Mouse (Mus musculus) limb, embryonic 11.5 days (tissue): ENCODE data around the gene Alyref. TPM values are rescaled to one million over a fixed set of nuclear protein-coding genes. Genes with fewer than 3 reads are reported as not detected.
A peak's percentile ranks its signal among the peaks of the same experiment; 100 is the strongest.

Source experiments
- ATAC-seq: fragments of 200-750 bp; cut with Nextera tagmentation; 2 replicates; pipeline ENCODE4 v1.8.0; 2017; ENCODE audit warnings: low read depth; ENCODE audit not compliant: insufficient number of reproducible peaks, low FRiP score, low TSS enrichment
- DNase-seq: peaks from one replicate; pipeline ENCODE4 v3.0.0-alpha.2; 2015; ENCODE audit warnings: low spot score
- H3K27ac ChIP-seq: fragments of 300-500 bp; sonication (generic); replicated peaks from 2 replicates; pipeline ENCODE4 v1.5.1; 2014; ENCODE audit warnings: low read depth, mild to moderate bottlenecking, low read length
- H3K27me3 ChIP-seq: fragments of 300-500 bp; sonication (generic); 2 replicates; pipeline ENCODE4 v1.6.1; 2014; ENCODE audit warnings: mild to moderate bottlenecking, low read length, mixed read lengths; ENCODE audit not compliant: control insufficient read depth, insufficient read depth
- H3K36me3 ChIP-seq: fragments of 300-500 bp; sonication (generic); 2 replicates; pipeline ENCODE4 v1.6.1; 2014; ENCODE audit warnings: mild to moderate bottlenecking, low read length, moderate library complexity, mixed read lengths; ENCODE audit not compliant: control insufficient read depth, insufficient read depth
- H3K4me1 ChIP-seq: fragments of 300-500 bp; sonication (generic); 2 replicates; pipeline ENCODE4 v1.6.1; 2014; ENCODE audit warnings: low read length, mixed read lengths; ENCODE audit not compliant: control insufficient read depth, insufficient read depth
- H3K4me2 ChIP-seq: fragments of 300-500 bp; sonication (generic); 2 replicates; pipeline ENCODE4 v1.6.1; 2014; ENCODE audit warnings: low read depth, mild to moderate bottlenecking, moderate library complexity; ENCODE audit not compliant: severe bottlenecking
- H3K4me3 ChIP-seq: fragments of 300-500 bp; sonication (generic); 2 replicates; pipeline ENCODE4 v1.5.1; 2014; ENCODE audit warnings: low read depth, low read length
- H3K9ac ChIP-seq: fragments of 300-500 bp; sonication (generic); 2 replicates; pipeline ENCODE4 v1.6.1; 2014; ENCODE audit warnings: mild to moderate bottlenecking, low read length
- H3K9me3 ChIP-seq: fragments of 300-500 bp; sonication (generic); 2 replicates; pipeline ENCODE4 v1.6.1; 2016; ENCODE audit warnings: low read length; ENCODE audit not compliant: control insufficient read depth
- WGBS: fragments of 180-500 bp; shearing (Covaris S2); extraction: QIAGEN DNeasy Blood & Tissue Kit; methylation state at CpG from one replicate; pipeline ENCODE4 v1.1.7; 2014; 5-methylcytosine and 5-hydroxymethylcytosine counted together
- polyA plus RNA-seq: library from polyadenylated mRNA; unstranded; fragments of >200 nt; fragmentation: Nextera tagmentation; extraction: Ambion mirVana; gene quantifications from 2 replicates; pipeline ENCODE4 v1.2.1, GENCODE M21; 2014

The Alyref gene
- polyA plus RNA-seq, 1 experiment from 2014 or later: 850 TPM

DNA sequence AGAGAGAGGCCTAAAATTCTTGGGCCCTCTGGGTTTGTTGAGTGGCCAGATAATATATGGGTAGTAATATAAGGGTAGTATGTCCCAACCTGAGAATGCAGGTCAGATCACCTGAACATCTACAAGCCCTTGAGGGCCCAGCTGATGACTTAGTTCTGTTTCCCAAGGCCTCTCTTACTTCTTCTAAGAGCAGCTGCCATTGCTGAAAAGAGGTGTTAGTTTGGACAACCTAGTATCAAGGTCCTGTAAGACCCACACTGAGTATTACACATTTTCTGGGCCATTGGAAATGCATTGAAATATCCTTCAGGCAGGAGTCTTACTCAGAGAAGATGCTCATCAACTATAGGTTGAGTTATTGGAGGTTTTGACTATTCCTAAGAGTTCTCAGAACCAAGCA lies 22.2 kb downstream of the Alyref start:
- ATAC-seq: no peak
- H3K27ac ChIP-seq: no peak overlapping the region
- no peak overlapping the region for H3K4me3 ChIP-seq
- no peaks in the 10 kb centered on the region for H3K27me3 ChIP-seq
- DNase-seq: no peak
- peaks cover 16% of the 10 kb centered on the region for H3K4me1 ChIP-seq
- H3K9me3 ChIP-seq: no peaks in the 10 kb centered on the region
- H3K4me2 ChIP-seq: no peak overlapping the region
- H3K9ac ChIP-seq: no peak overlapping the region
- peaks cover 31% of the 10 kb centered on the region for H3K36me3 ChIP-seq

- H3K27ac ChIP-seq: no peak overlapping the region
- no peak for DNase-seq
- peaks cover 13% of the 10 kb centered on the region for H3K4me1 ChIP-seq
- 90% methylated on average over 2 of the region's 2 CpGs for WGBS
- H3K4me3 ChIP-seq: no peak overlapping the region
- H3K27me3 ChIP-seq: no peaks in the 10 kb centered on the region
- ATAC-seq: no peak
- peaks cover 39% of the 10 kb centered on the region for H3K36me3 ChIP-seq
- no peaks in the 10 kb centered on the region for H3K9me3 ChIP-seq
- no peak overlapping the region for H3K9ac ChIP-seq
- no peak overlapping the region for H3K4me2 ChIP-seq
These were observed 23.1 kb downstream of the Alyref start for GRCm38 (mm10) chr11:120575046-120575445.

GRCm38 (mm10) chr11:120574278-120574600 lies 23.9 kb downstream of the Alyref start:
- H3K27me3 ChIP-seq: no peaks in the 10 kb centered on the region
- peak overlapping the region; percentile 68 for H3K4me2 ChIP-seq
- peaks cover 40% of the 10 kb centered on the region for H3K36me3 ChIP-seq
- H3K4me3 ChIP-seq: peak overlapping the region; percentile 97
- peak overlapping the region; percentile 5; the same call in 1 of the 2 replicates for H3K9ac ChIP-seq
- H3K4me1 ChIP-seq: 0 out of 2 replicates have a peak, but pooled peaks cover 6% of the 10 kb centered on the region
- DNase-seq: no peak
- no peak for ATAC-seq
- no peaks in the 10 kb centered on the region for H3K9me3 ChIP-seq
- WGBS: 45% methylated on average over 5 of the region's 5 CpGs
- no peak overlapping the region for H3K27ac ChIP-seq

DNA sequence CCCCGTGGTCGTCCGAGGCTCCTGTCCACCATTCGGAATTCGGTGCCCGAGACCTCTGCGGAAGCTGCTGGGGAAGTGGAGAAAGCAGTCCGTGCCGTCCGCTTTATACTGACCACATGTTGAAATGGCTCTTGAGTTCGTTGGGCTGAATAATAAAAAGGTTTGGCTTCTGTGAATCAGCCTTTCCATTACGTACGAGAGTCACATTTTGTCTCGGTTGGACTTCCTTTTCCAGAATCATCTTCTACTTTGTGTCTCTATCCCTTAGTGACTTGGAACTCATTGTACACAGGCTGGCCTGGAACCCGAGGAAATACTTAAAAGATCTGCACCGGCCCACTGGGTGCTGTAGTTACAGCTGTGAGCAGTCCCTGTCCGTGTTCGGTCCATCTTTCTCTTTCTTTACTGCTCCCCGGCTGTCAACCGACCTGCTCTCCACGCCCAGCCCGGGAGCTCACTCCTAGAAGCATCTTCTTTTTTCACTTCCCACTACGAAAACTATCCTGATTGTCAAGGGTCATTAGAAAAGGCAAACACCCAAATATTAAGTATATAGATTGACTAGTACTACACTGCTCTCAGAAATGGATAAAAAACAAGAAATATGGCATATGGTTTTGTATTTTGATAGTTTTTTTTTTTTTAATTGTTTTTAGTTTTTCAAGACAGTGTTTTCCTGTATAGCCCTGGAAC lies 24.4 kb downstream of the Alyref start:
- H3K36me3 ChIP-seq: peaks cover 35% of the 10 kb centered on the region
- peak overlapping the region; percentile 94 for H3K9ac ChIP-seq
- H3K4me1 ChIP-seq: 0 out of 2 replicates have a peak, but pooled peaks cover 4% of the 10 kb centered on the region
- WGBS: 1% methylated on average over 23 of the region's 23 CpGs
- no peak for DNase-seq
- ATAC-seq: no peak; the same call in 1 of the 2 replicates
- H3K4me3 ChIP-seq: peak overlapping the region; percentile 97
- no peaks in the 10 kb centered on the region for H3K9me3 ChIP-seq
- H3K4me2 ChIP-seq: peak overlapping the region; percentile 68
- no peaks in the 10 kb centered on the region for H3K27me3 ChIP-seq
- peak overlapping the region; percentile 85 for H3K27ac ChIP-seq

DNA sequence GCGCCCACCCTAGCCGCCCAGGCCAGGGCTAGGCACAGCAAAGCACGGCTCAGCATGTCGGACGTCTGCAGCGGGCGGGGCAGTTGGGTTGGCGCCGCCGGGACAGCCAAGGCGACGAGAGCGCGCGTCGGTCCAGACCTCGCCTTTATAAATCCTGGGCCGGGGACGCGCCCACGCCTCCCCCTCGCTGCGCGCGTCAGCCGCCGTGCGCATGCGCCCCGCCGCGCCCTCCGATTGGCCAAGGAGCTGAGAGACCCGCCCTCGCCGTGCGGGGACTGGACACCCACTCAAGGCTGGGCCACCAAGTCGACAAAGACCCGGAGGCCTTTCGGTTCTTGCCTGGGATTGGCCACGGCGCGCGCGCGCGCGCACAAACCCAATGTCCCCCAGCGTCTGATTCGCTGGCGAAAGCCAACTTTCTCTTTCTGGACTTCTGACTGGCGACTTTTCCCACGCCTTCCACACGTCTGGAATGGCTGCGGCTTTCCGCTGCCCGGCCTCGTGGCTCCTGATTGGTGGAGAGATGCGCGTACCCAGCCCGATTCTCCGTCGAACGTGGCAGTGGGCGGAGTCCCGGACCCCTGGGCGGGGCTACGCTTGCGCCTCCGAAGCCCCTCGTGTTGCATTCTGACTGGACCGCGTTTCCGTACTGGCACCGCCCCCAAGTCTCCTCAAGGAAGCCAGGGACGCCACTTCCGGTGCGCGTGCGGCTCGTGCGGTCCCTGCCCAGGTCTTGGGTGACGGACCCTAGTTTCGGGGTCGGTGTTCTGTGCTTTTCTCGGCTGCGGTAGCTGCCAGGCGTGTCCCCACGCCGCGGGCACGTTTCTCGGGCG lies 25.2 kb downstream of the Alyref start, which contains the start of gene P4hb:
Gene P4hb, minus strand, starts transcription at position 502 of the 833 bp plus-strand sequence.
- no peaks in the 10 kb centered on the region for H3K9me3 ChIP-seq
- ATAC-seq (peak; percentile 96), DNase-seq (peak; percentile 99)
- peak within 1 kb of the TSS; percentile 94 for H3K9ac ChIP-seq
- H3K27me3 ChIP-seq: no peaks in the 10 kb centered on the region
- H3K4me2 ChIP-seq: peak within 1 kb of the TSS; percentile 81
- peaks cover 35% of the 10 kb centered on the region for H3K36me3 ChIP-seq
- under 1% methylated on average over 92 of the region's 94 CpGs for WGBS
- H3K4me3 ChIP-seq: peak within 1 kb of the TSS; percentile 97
- peak within 1 kb of the TSS; percentile 85 for H3K27ac ChIP-seq
- 0 out of 2 replicates have a peak, but pooled peaks cover 4% of the 10 kb centered on the region for H3K4me1 ChIP-seq

DNA sequence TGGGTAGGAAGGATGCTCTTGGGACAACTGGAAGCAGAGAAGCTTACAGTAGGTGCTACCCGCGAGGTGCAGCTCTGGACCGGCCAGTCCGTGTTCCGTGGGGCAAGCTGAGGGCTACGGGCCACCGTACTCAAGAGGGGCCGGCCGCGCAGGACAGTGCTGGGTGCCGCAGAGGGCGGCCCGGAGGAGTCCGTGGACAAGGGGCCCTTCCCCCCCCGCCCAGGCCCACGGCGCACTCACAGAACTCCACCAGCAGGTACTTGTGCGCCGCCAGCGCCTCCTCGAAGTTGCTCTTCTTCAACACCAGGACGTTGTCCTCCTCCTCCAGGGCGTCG lies 25.8 kb downstream of the Alyref start:
- WGBS: 0% methylated on average over 22 of the region's 24 CpGs
- no peaks in the 10 kb centered on the region for H3K9me3 ChIP-seq
- 0 out of 2 replicates have a peak, but pooled peaks cover 4% of the 10 kb centered on the region for H3K4me1 ChIP-seq
- H3K4me2 ChIP-seq: peak overlapping the region; percentile 81
- peak overlapping the region; percentile 97 for H3K4me3 ChIP-seq
- ATAC-seq (peak; percentile 6; the same call in 1 of the 2 replicates), DNase-seq (peak; percentile 46)
- peak overlapping the region; percentile 94 for H3K9ac ChIP-seq
- peak overlapping the region; percentile 85; the same call in 1 of the 2 replicates for H3K27ac ChIP-seq
- H3K27me3 ChIP-seq: no peaks in the 10 kb centered on the region
- peaks cover 35% of the 10 kb centered on the region for H3K36me3 ChIP-seq

GRCm38 (mm10) chr11:120571754-120572416 lies 26.3 kb downstream of the Alyref start:
- DNase-seq (no peak), ATAC-seq (no peak)
- H3K4me3 ChIP-seq: peak overlapping the region; percentile 97
- H3K27me3 ChIP-seq: no peaks in the 10 kb centered on the region
- H3K9me3 ChIP-seq: no peaks in the 10 kb centered on the region
- 0 out of 2 replicates have a peak, but pooled peaks cover 4% of the 10 kb centered on the region for H3K4me1 ChIP-seq
- H3K9ac ChIP-seq: peak overlapping the region; percentile 94
- 12% methylated on average over 11 of the region's 11 CpGs for WGBS
- H3K4me2 ChIP-seq: peak overlapping the region; percentile 81
- H3K36me3 ChIP-seq: peaks cover 37% of the 10 kb centered on the region
- peak overlapping the region; percentile 85; the same call in 1 of the 2 replicates for H3K27ac ChIP-seq

- no peak for DNase-seq
- 75% methylated on average over 3 of the region's 3 CpGs for WGBS
These were observed 27.0 kb downstream of the Alyref start for GRCm38 (mm10) chr11:120571122-120571521.

More at GRCm38 (mm10) chr11:120571122-120571521, 27.0 kb downstream of the Alyref start:
- H3K27me3 ChIP-seq: no peaks in the 10 kb centered on the region
- H3K9me3 ChIP-seq: no peaks in the 10 kb centered on the region
- H3K36me3 ChIP-seq: peaks cover 43% of the 10 kb centered on the region
- H3K27ac ChIP-seq: no peak overlapping the region
- no peak for ATAC-seq
- H3K9ac ChIP-seq: peak overlapping the region; percentile 94; the same call in 1 of the 2 replicates
- peak overlapping the region; percentile 97 for H3K4me3 ChIP-seq
- 0 out of 2 replicates have a peak, but pooled peaks cover 4% of the 10 kb centered on the region for H3K4me1 ChIP-seq
- peak overlapping the region; percentile 81 for H3K4me2 ChIP-seq
